Mouse (Mus musculus) hindbrain, postnatal 0 days (tissue): ENCODE measurements around the gene Rpl23. TPM values are rescaled to one million over a fixed set of nuclear protein-coding genes. Genes with fewer than 3 reads are reported as not detected.

ENCODE experiments used
- ATAC-seq: fragments of 200-750 bp; cut with Nextera tagmentation; 2 replicates; pipeline ENCODE4 v1.8.0; 2017; ENCODE audit warnings: mild to moderate bottlenecking, moderate TSS enrichment, moderate library complexity
- DNase-seq: peaks from one replicate; pipeline ENCODE4 v3.0.0-alpha.2; 2015; ENCODE audit warnings: low spot score
- H3K27ac ChIP-seq: fragments of 300-500 bp; sonication (generic); 2 replicates; pipeline ENCODE4 v1.5.1; 2014; ENCODE audit warnings: mild to moderate bottlenecking
- H3K27me3 ChIP-seq: fragments of 300-500 bp; sonication (generic); 2 replicates; pipeline ENCODE4 v1.6.1; 2014; ENCODE audit warnings: low read length, mixed read lengths; ENCODE audit not compliant: insufficient read depth
- H3K36me3 ChIP-seq: fragments of 300-500 bp; sonication (generic); 2 replicates; pipeline ENCODE4 v1.6.1; 2014; ENCODE audit warnings: low read length, mixed read lengths; ENCODE audit not compliant: insufficient read depth
- H3K4me1 ChIP-seq: fragments of 300-500 bp; sonication (generic); 2 replicates; pipeline ENCODE4 v1.6.1; 2014; ENCODE audit warnings: antibody characterized with exemption, low read length, mixed read lengths; ENCODE audit not compliant: insufficient read depth
- H3K4me2 ChIP-seq: fragments of 300-500 bp; sonication (generic); 2 replicates; pipeline ENCODE4 v1.6.1; 2014; ENCODE audit warnings: low read depth, mild to moderate bottlenecking, low read length, moderate library complexity, mixed read lengths
- H3K4me3 ChIP-seq: fragments of 300-500 bp; sonication (generic); 2 replicates; pipeline ENCODE4 v1.5.1; 2014; ENCODE audit warnings: low read length
- H3K9ac ChIP-seq: fragments of 300-500 bp; sonication (generic); replicated peaks from 2 replicates; pipeline ENCODE4 v1.6.1; 2014; ENCODE audit warnings: mild to moderate bottlenecking, low read length, moderate library complexity, mixed read lengths
- H3K9me3 ChIP-seq: fragments of 300-500 bp; sonication (generic); 2 replicates; pipeline ENCODE4 v1.6.1; 2016; ENCODE audit warnings: low read length, mixed read lengths
- CTCF ChIP-seq: IDR thresholded peaks from 2 replicates; pipeline ENCODE4 v1.5.1; 2016; ENCODE audit warnings: antibody characterized with exemption, control low read depth, low read depth
- WGBS: fragments of 180-500 bp; shearing (Covaris S2); extraction: QIAGEN DNeasy Blood & Tissue Kit; methylation state at CpG from one replicate; pipeline ENCODE4 v1.1.7; 2014; 5-methylcytosine and 5-hydroxymethylcytosine counted together
- polyA plus RNA-seq: library from polyadenylated mRNA; unstranded; fragments of >200 nt; fragmentation: Nextera tagmentation; extraction: Ambion mirVana; gene quantifications from 2 replicates; pipeline ENCODE4 v1.2.1, GENCODE M21; 2015
- total RNA-seq: library from RNA; depleted of rRNA; stranded (reverse); fragments of >200 nt; gene quantifications from 2 replicates; pipeline ENCODE4 v1.2.3, GENCODE M21; 2014; rRNA removed

Gene Rpl23
- 124 and 141 TPM in 2 replicates for total RNA-seq
- 351 and 362 TPM in 2 replicates for polyA plus RNA-seq

- H3K4me3 ChIP-seq, result peak within 1 kb of the TSS; percentile 76
- H3K27ac ChIP-seq, result peak within 1 kb of the TSS; percentile 94
- no peak for TF ChIP-seq CTCF
- under 1% methylated on average over 64 of the region's 67 CpGs for WGBS
- DNase-seq (peak; percentile 99), ATAC-seq (peak; percentile 98)
- H3K9ac ChIP-seq, result peak within 1 kb of the TSS; percentile 92
- H3K9me3 ChIP-seq, result no peaks in the 10 kb centered on the region
- H3K4me1 ChIP-seq, result peaks cover 7% of the 10 kb centered on the region; the same call in 1 of the 2 replicates
- peak within 1 kb of the TSS; percentile 70 for H3K4me2 ChIP-seq
- H3K27me3 ChIP-seq, result no peaks in the 10 kb centered on the region
- H3K36me3 ChIP-seq, result peaks cover 25% of the 10 kb centered on the region
These were observed at the start of gene Rpl23 for GRCm38 (mm10) chr11:97781832-97782563. Rpl23 (minus strand) TSS chr11:97782437.

- H3K9ac ChIP-seq, result no peak overlapping the region
- peaks cover 42% of the 10 kb centered on the region for H3K36me3 ChIP-seq
- H3K27ac ChIP-seq, result no peak overlapping the region
- no peak overlapping the region for H3K4me3 ChIP-seq
- no peaks in the 10 kb centered on the region for H3K9me3 ChIP-seq
- no peak for TF ChIP-seq CTCF
- no peaks in the 10 kb centered on the region for H3K27me3 ChIP-seq
- DNase-seq (no peak), ATAC-seq (no peak)
- no peak overlapping the region for H3K4me2 ChIP-seq
- 74% methylated on average over 11 of the region's 11 CpGs for WGBS
- no peaks in the 10 kb centered on the region for H3K4me1 ChIP-seq
These were observed 49.8 kb upstream of the Rpl23 start for GRCm38 (mm10) chr11:97832001-97832400.

- H3K9ac ChIP-seq, result no peak overlapping the region
- no peak for DNase-seq
- no peaks in the 10 kb centered on the region for H3K9me3 ChIP-seq
- no peaks in the 10 kb centered on the region for H3K4me1 ChIP-seq
- H3K27ac ChIP-seq, result no peak overlapping the region
- no peak overlapping the region for H3K4me3 ChIP-seq
- TF ChIP-seq CTCF, result no peak
- H3K36me3 ChIP-seq, result peaks cover 37% of the 10 kb centered on the region
- no peaks in the 10 kb centered on the region for H3K27me3 ChIP-seq
- H3K4me2 ChIP-seq, result no peak overlapping the region
- WGBS, result 90% methylated on average over 6 of the region's 6 CpGs
- no peak for ATAC-seq
These were observed 48.3 kb upstream of the Rpl23 start for GRCm38 (mm10) chr11:97830501-97830900.

- no peak for ATAC-seq
- TF ChIP-seq CTCF, result no peak
- 76% methylated on average over 12 of the region's 12 CpGs for WGBS
- H3K4me3 ChIP-seq, result no peak overlapping the region
- H3K27me3 ChIP-seq, result no peaks in the 10 kb centered on the region
- peaks cover 40% of the 10 kb centered on the region for H3K36me3 ChIP-seq
- H3K4me2 ChIP-seq, result no peak overlapping the region
- no peak for DNase-seq
- no peak overlapping the region for H3K27ac ChIP-seq
- H3K4me1 ChIP-seq, result no peaks in the 10 kb centered on the region
- no peak overlapping the region for H3K9ac ChIP-seq
- H3K9me3 ChIP-seq, result no peaks in the 10 kb centered on the region
These were observed 47.8 kb upstream of the Rpl23 start for GRCm38 (mm10) chr11:97829913-97830476.

- ATAC-seq, result no peak
- H3K9me3 ChIP-seq, result no peaks in the 10 kb centered on the region
- no peak for TF ChIP-seq CTCF
- no peak overlapping the region for H3K27ac ChIP-seq
- no peak overlapping the region for H3K9ac ChIP-seq
- H3K36me3 ChIP-seq, result peaks cover 40% of the 10 kb centered on the region
- no peak overlapping the region for H3K4me3 ChIP-seq
- H3K4me2 ChIP-seq, result no peak overlapping the region
- DNase-seq, result no peak
- no peaks in the 10 kb centered on the region for H3K27me3 ChIP-seq
- WGBS, result 92% methylated on average over 7 of the region's 7 CpGs
- H3K4me1 ChIP-seq, result no peaks in the 10 kb centered on the region
These were observed 47.1 kb upstream of the Rpl23 start for GRCm38 (mm10) chr11:97829365-97829764.

GRCm38 (mm10) chr11:97827654-97828053, 45.4 kb upstream of the Rpl23 start:
- no peak overlapping the region for H3K27ac ChIP-seq
- no peak overlapping the region for H3K4me3 ChIP-seq
- ATAC-seq (no peak), DNase-seq (no peak)
- WGBS, result 89% methylated on average over 6 of the region's 6 CpGs
- H3K4me2 ChIP-seq, result no peak overlapping the region
- H3K4me1 ChIP-seq, result no peaks in the 10 kb centered on the region
- no peak overlapping the region for H3K9ac ChIP-seq
- TF ChIP-seq CTCF, result no peak
- H3K9me3 ChIP-seq, result no peaks in the 10 kb centered on the region
- H3K27me3 ChIP-seq, result no peaks in the 10 kb centered on the region
- H3K36me3 ChIP-seq, result peaks cover 28% of the 10 kb centered on the region

- H3K4me1 ChIP-seq, result no peaks in the 10 kb centered on the region
- H3K9ac ChIP-seq, result no peak overlapping the region
- no peak for TF ChIP-seq CTCF
- no peaks in the 10 kb centered on the region for H3K9me3 ChIP-seq
- H3K36me3 ChIP-seq, result peaks cover 28% of the 10 kb centered on the region
- WGBS, result 64% methylated on average over 7 of the region's 7 CpGs
- H3K27ac ChIP-seq, result no peak overlapping the region
- H3K27me3 ChIP-seq, result no peaks in the 10 kb centered on the region
- no peak for DNase-seq
- no peak for ATAC-seq
- no peak overlapping the region for H3K4me2 ChIP-seq
- no peak overlapping the region for H3K4me3 ChIP-seq
These were observed 44.2 kb upstream of the Rpl23 start for GRCm38 (mm10) chr11:97826414-97826813.
